ENCODE assay signal across 1 mouse cellular context in genomic region chr10:81187161-81187560, GRCm38 (mm10).
TF ChIP-seq lines count a peak whose summit lies in the region.

No protein-coding gene starts in this region.

TF ChIP-seq in myocyte, 11 proteins besides CTCF, POLR2A, EP300 and RAD21:
- TF ChIP-seq TCF3 (IDR thresholded peaks at IDR 0.05; ENCODE audit: insufficient read length, low read depth) = no peak
- peak; percentile 32 for TF ChIP-seq POLR2AphosphoS2 (IDR thresholded peaks at IDR 0.05; ENCODE audit: insufficient read length, low read depth)
